Mouse (Mus musculus): Measurements from ENCODE around the gene St14. TPM values are rescaled to one million over a fixed set of nuclear protein-coding genes. Genes with fewer than 3 reads are reported as not detected.
"Not testable (repeated sequence)": the region's sequence is repeated elsewhere in the genome, so short reads cannot be mapped to it uniquely, and the experiment has no call there.

Gene St14
- polyA plus RNA-seq, 1 experiment from 2014 or later, result not detected

GRCm38 (mm10) chr9:31058723-31059122 lies 72.9 kb downstream of the St14 start:
- CTCF ChIA-PET, result no interaction called here
- ATAC-seq (no peak), DNase-seq (ENCODE audit: low read depth, low spot score) (no peak)
- in situ Hi-C loops (cut with MboI; ENCODE audit: low pct_unique_long_range_greater_than_20kb), result no loop called here
- no peaks in the 10 kb centered on the region for H3K27me3 ChIP-seq
- POLR2A ChIA-PET, result no interaction called here
- no peak for TF ChIP-seq CTCF (IDR thresholded peaks at IDR 0.05)

GRCm38 (mm10) chr9:31051509-31051908 lies 80.1 kb downstream of the St14 start:
- ATAC-seq; H3K27me3 ChIP-seq; DNase-seq (ENCODE audit: low read depth, low spot score); in situ Hi-C loops (cut with MboI; ENCODE audit: low pct_unique_long_range_greater_than_20kb): not testable (repeated sequence)
- ChIA-PET POLR2A (interaction anchor here (1.1 kb wide), 1 partner anchor 23 kb away, joined by 4 read pairs; no protein-coding TSS in a partner anchor), CTCF (interaction anchor here (1.1 kb wide), 1 partner anchor 24 kb away, joined by 3 read pairs; no protein-coding TSS in a partner anchor)

DNA sequence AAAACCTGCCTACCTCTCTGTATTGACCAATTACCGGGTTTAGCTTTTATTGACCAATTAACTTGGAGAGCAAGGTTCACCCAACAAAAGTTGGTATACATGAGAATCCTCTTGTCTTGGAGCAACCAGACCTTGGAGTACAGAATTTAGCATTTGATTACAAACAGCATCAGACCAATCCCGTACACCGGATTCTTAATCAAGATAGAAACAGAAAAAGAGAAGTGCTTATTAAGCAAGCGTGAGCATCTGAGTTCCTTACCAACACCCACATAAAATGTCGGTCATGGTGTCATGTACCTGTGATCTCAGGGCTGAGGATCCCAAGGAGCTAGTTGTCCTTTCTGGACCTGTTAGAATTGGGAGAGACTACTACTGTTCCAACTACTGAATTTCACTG lies 81.4 kb downstream of the St14 start:
- ATAC-seq (no peak), DNase-seq (ENCODE audit: low read depth, low spot score) (no peak)
- H3K27me3 ChIP-seq, result no peaks in the 10 kb centered on the region
- in situ Hi-C loops (cut with MboI; ENCODE audit: low pct_unique_long_range_greater_than_20kb), result no loop called here
- ChIA-PET POLR2A (interaction anchor here (0.6 to 0.7 kb wide), 2 partner anchors 46 to 611 kb away, joined by 4 to 5 read pairs; no protein-coding TSS in a partner anchor), CTCF (interaction anchor here (0.9 kb wide), 1 partner anchor 15 kb away, joined by 4 read pairs; no protein-coding TSS in a partner anchor)
- no peak for TF ChIP-seq CTCF (IDR thresholded peaks at IDR 0.05)

Other genes with a start within 250 kb of the St14 start
- 0.72 TPM for gene Adamts15, start 209.4 kb downstream of the St14 start, polyA plus RNA-seq (2021)
- gene Adamts8, start 189.3 kb downstream of the St14 start, polyA plus RNA-seq (2021), result not detected
- gene Zbtb44, start 101.2 kb downstream of the St14 start, polyA plus RNA-seq (2021), result 11.3 TPM
- 755 TPM for gene Aplp2, start 80.0 kb upstream of the St14 start, polyA plus RNA-seq (2021)
- gene Prdm10, start 148.7 kb upstream of the St14 start, polyA plus RNA-seq (2021), result 9.0 TPM

All from Patski (cell line).